Comparison of ENCODE assay signal across 8 mouse cellular contexts in the genomic region with DNA sequence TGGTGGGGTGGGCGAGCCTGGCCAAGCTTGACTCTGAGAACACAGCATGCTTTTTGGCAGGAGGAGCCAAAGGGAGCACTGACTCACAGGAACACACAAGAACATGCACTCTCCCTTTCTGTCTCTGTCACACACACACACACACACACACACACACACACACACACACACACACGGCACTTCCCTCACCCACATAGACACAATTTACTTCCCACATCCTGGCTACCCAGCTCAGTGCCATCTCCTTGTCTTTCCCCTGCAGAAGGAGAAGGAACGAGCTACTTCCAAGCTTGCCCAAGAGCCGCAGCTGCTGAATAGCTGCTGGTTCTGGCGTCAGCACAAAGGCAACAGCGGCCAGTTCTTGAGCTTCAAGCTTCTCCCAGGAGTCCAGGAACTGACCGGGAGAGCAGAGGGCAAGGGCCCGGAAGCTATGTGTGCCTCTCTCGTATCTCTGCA.
DNase-seq lines count a peak whose midpoint lies in the region; ATAC-seq and TF ChIP-seq lines count a peak whose summit lies in the region.

No protein-coding gene starts in this region.

- H3K4me3 ChIP-seq in heart, embryonic 10.5 days: no peak overlapping the region
- H3K4me3 ChIP-seq in myocyte: no peak overlapping the region

- H3K4me1 ChIP-seq in heart, embryonic 10.5 days: peaks cover 74% of the 10 kb centered on the region

- WGBS in heart, embryonic 10.5 days: 44% methylated on average over 9 of the region's 9 CpGs

- H3K4me2 ChIP-seq in myocyte (ENCODE audit: low read depth): peak overlapping the region; percentile 25

- peaks cover 15% of the 10 kb centered on the region; the same call in 1 of the 2 replicates for H3K36me3 ChIP-seq in heart, embryonic 10.5 days
- H3K36me3 ChIP-seq in myocyte (ENCODE audit: control insufficient read depth, insufficient read depth): no peaks in the 10 kb centered on the region

- no peaks in the 10 kb centered on the region for H3K27me3 ChIP-seq in heart, embryonic 10.5 days (ENCODE audit: insufficient read depth, poor library complexity, severe bottlenecking)
- no peaks in the 10 kb centered on the region for H3K27me3 ChIP-seq in myocyte (ENCODE audit: control insufficient read depth, insufficient read depth, insufficient read length)

- no peak for TF ChIP-seq POLR2A in myocyte (IDR thresholded peaks at IDR 0.05; ENCODE audit: insufficient read length, low read depth)

- ATAC-seq in frontal cortex, adult (ENCODE audit: low TSS enrichment): peak; percentile 62

- no peak for DNase-seq in frontal cortex, postnatal 14 days (ENCODE audit: low spot score in 2 of 2)
- DNase-seq in adrenal gland, postnatal 36 days: peak; percentile 53 to 64
- DNase-seq in heart, embryonic 10.5 days (ENCODE audit: low spot score): no peak
- peak; percentile 51 to 55 for DNase-seq in layer of hippocampus, postnatal 36 days
- no peak for DNase-seq in frontal cortex, postnatal 25 days (ENCODE audit: low spot score in 2 of 2)
- no peak for DNase-seq in embryo, embryonic 10.5 days (ENCODE audit: low spot score)

- peak overlapping the region; percentile 68 for H3K27ac ChIP-seq in heart, embryonic 10.5 days

- H3ac ChIP-seq in myocyte (ENCODE audit: control insufficient read depth, insufficient read length): no peak overlapping the region

- no peaks in the 10 kb centered on the region for H3K9me3 ChIP-seq in heart, embryonic 10.5 days

- H3K79me2 ChIP-seq in myocyte (ENCODE audit: control insufficient read depth, insufficient read depth): no peaks in the 10 kb centered on the region

TF ChIP-seq in myocyte, 11 proteins besides CTCF, POLR2A, EP300 and RAD21:
- peak in 1 of 3 experiments; percentile 34 for TF ChIP-seq MYOG (IDR thresholded peaks at IDR 0.05; ENCODE audit: control insufficient read depth in 1 of 3, insufficient read depth in 1 of 3, insufficient read length in 2 of 3, low read depth in 2 of 3)
- no peak for TF ChIP-seq CEBPB (IDR thresholded peaks at IDR 0.05; ENCODE audit: insufficient read depth, poor library complexity, severe bottlenecking)

Comparison
In these comparisons a context has a peak if more than half of its experiments do, and no peak if none do; other contexts are left out.
1. DNase-seq: peak in adrenal gland, postnatal 36 days (2 of 2) and layer of hippocampus, postnatal 36 days (2 of 2); none in frontal cortex, postnatal 14 days (0 of 2), heart, embryonic 10.5 days (single experiment), frontal cortex, postnatal 25 days (0 of 2) and embryo, embryonic 10.5 days (single experiment).